Mouse (Mus musculus): ENCODE measurements at regions not wholly inside any gene's neighbourhood (a gene's known extent, or its start where the extent isn't known, plus 50 kb on each side); places are given as distances from the start of the nearest gene placed in this dataset.

DNA sequence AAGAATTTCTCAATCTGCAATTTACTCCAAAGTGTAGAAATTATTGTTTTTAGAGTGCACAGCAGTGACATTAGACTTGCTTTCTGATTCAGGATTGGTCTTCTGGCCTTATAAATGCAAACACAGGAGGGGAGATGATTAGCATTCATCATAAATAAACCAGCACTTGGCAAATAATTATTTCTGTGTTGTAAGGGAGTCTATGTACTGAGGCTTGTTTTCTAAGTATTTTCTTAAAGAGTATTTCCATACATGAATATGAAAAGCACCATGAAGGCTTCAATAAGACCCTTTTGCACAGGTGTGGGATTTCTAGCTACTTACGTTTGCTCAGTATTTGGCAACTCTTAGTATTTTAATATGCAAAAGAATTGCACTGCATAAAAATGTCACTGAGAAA, 934.1 kb upstream of the Acvr2a start:
- TF ChIP-seq CTCF (IDR thresholded peaks at IDR 0.05; ENCODE audit: low read depth, low read length) (no peak), POLR2A (IDR thresholded peaks at IDR 0.05; ENCODE audit: extremely low read depth, insufficient read depth, low read length) (no peak)
